Mouse (Mus musculus): ENCODE results near the gene Rapgef5.

Rapgef5 gene

DNA sequence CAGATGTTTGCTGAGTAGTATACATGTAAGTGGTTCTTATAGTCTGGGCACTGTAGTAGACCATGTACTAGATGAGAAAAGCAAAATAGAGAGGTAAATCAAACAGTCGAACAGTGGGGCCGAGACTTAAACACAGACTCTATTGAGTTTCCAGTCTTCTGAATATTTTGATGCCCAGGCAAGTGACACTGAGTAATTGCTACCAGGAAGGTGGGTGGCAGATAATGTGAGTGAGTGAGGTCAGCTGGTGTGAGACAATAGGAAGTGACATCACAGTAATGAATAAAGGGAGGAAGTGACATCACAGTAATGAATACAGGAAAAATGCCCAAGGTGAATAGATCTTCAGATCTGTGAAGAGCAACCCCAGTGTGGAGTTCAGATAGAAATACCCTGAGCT, at the start of gene Rapgef5:
Rapgef5 (plus strand) TSS at position 301 of the 400 bp plus-strand sequence.
- DNase-seq = no peak

DNA sequence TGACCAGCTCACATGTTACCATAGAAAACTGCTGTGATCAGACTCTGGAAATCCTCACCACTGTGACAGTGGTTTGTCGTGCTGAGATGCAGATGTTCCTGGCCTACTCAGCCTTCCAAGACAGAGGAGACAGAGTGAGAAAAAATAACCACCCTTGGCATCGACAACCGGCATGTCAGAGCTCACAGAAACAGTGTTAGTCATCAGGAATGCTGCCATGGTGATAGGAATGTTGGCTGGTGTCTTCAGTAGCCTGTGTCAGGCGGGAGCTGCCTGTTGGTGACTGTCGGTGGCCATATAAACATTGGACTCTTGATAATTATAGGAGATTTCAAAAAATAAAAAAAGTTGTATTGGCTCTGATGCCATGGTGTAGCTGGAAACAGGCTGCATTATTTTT, 48.0 kb upstream of the Rapgef5 start:
- peak; percentile 21 for DNase-seq

- DNase-seq = no peak
Observed at GRCm38 (mm10) chr12:117479014-117479413, 37.3 kb upstream of the Rapgef5 start.

DNA sequence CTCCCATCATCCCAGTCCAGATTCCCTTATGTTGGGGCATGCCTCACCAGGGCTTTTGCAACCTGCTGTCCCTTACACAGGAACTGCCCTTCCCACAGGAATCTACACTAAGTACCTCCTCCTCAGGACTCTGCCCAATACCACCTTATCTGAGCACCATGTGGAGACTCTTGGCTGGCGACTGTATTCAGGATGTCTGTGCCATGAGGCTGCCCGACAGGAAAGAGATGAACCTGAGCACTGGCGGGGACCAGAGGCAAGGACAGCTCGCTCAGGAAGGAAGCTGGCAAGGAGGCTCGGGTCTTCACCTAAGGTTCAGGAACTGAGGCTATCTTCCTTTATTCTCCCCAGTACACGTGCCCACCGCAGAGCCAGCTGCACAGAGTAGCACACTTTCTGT, 36.6 kb upstream of the Rapgef5 start:
- DNase-seq = no peak

GRCm38 (mm10) chr12:117480958-117481357, 35.3 kb upstream of the Rapgef5 start:
- DNase-seq = no peak

- no peak for DNase-seq
Observed at GRCm38 (mm10) chr12:117482665-117483064, 33.6 kb upstream of the Rapgef5 start.

DNA sequence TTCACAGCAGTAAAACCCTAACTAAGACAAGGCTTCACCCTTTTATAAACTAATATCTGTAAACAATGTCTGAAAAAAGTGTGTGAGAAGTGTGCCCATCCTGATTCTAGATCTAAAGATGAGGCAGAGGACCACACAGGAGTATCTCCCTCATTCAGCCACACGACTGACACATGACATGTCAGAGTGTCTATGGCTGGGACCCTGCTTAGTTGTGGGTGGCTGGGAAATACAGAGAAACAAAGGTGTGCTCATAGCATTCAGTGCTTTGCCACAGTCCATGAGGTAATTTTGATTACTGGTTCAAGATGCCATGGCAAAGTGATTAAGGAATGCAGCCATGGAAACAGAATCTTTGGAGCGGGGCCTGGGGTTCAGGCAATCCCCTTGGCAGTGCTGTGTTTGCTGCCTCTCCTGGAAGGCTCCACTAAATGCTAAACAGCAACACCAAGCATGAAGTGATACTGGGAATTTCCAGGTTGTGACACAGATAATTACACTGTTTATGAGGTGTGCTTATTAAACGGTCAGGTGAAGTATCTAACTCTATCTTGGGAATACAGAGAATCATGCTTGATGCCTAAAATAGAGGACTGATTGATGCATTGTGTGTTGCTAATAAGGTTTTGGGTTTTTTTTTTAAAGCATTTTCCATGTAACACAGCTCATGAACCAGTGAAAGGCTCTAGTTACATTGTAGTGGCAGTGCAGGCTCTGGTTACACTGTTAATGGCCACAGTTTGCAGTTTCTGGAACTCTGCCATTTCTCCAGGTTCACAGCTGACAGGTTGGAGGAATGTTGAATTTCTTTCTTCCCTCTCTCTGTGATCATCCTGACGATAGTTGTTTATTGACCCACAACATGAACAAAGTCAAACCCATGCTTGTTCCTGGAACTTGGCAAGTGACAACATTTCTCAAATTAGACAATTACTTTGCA, 29.9 kb upstream of the Rapgef5 start:
- DNase-seq = no peak

DNA sequence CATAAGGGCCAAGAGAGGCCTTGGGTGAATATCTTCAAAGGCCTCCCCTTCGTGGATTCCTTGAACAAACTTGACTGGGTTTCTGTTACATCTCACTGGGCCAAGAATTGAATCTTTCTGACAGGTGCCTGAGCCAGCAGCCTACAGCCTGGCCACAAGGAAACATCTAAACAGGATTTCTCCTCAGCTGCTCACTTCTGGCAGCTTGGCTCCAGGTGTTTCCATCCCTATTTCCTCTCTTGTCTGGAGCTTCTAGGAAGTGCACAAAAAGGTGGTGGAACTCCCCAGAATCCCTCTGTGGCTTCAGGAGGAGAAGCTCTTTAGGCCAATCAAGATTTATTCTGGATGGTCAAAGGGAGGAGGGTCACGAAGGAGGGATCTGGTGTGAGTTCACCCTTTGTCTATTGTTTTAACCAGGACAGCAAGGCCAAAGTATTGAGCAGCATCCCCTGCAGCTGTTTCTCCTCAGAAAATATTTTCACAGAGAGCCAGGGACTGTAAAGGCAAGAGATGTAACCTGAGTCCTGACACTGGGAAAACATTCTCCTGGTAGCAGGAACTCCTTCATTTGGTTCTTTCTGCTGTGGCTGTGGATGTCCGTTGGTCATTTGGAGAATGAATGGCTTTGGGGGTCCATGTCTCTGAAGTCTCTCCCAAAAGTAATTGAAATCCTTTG, 19.6 kb upstream of the Rapgef5 start:
- no peak for DNase-seq

GRCm38 (mm10) chr12:117497361-117497760, 18.9 kb upstream of the Rapgef5 start:
- no peak for DNase-seq

DNA sequence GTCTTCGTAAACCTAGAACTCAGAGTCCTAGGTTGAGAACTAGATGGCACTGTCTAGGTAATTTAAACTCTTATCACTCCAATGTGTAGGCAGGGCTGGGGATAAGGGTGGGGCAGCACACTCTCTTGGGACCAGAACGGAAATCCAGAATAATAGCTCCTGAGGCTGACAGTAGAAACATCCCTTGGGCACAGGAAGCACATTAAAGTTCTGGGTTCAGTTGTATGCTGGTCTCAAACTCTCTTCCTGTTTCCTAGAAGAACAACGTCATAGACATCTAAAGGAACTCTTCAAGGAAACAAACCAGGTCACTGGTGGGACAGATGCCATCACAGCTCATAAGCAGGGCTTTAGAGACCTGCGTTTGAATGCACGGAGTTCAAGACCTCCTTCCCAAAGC, 17.0 kb upstream of the Rapgef5 start:
- no peak for DNase-seq

- DNase-seq = peak; percentile 73
Observed at GRCm38 (mm10) chr12:117501180-117501579, 15.1 kb upstream of the Rapgef5 start.

- DNase-seq = no peak
Observed at GRCm38 (mm10) chr12:117502834-117503233, 13.4 kb upstream of the Rapgef5 start.

GRCm38 (mm10) chr12:117505163-117505562, 11.1 kb upstream of the Rapgef5 start:
- DNase-seq = no peak

DNA sequence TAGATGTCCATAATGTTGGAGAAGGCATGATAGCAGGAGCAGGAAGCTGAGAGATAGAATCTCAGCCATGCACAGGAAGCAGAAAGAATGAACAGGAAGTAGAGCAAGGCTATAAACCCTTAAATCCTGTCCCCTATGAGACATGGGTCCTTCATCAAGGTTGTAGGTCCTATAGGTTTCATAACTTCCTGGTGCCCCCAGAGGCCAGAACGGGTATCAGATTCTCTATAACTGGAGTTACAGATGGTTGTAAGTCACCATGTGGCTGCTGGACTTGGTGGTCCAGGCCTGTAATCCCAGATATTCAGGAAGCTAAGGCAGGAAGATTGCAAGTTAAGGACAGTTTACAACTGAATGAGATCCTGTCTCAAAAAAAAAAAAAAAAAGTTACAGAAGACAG, 8.5 kb upstream of the Rapgef5 start:
- DNase-seq = no peak

GRCm38 (mm10) chr12:117509919-117510318, 6.4 kb upstream of the Rapgef5 start:
- no peak for DNase-seq

DNA sequence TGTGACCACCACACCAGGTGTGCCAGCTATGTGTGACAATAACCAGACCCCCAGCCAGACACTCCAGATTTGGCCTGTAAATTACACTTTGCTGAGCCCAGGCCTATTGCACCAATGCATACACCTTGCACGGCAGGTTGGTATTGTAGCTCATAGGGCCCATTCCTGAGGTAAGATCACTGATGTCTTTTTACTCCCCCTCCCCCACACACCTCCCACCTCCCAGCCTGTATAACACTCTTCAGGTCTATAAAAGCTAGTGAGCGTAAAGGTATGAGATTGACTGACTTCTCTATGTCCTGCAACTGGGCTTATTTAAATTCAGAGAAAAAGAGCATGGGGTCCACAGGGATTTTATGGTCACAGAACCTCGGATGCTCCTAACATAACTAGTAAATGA, 3.8 kb upstream of the Rapgef5 start:
- DNase-seq = no peak

GRCm38 (mm10) chr12:117513150-117513932, 2.9 kb upstream of the Rapgef5 start:
- no peak for DNase-seq

- DNase-seq = no peak
Observed at GRCm38 (mm10) chr12:117517275-117517936, 1.1 kb downstream of the Rapgef5 start.

DNA sequence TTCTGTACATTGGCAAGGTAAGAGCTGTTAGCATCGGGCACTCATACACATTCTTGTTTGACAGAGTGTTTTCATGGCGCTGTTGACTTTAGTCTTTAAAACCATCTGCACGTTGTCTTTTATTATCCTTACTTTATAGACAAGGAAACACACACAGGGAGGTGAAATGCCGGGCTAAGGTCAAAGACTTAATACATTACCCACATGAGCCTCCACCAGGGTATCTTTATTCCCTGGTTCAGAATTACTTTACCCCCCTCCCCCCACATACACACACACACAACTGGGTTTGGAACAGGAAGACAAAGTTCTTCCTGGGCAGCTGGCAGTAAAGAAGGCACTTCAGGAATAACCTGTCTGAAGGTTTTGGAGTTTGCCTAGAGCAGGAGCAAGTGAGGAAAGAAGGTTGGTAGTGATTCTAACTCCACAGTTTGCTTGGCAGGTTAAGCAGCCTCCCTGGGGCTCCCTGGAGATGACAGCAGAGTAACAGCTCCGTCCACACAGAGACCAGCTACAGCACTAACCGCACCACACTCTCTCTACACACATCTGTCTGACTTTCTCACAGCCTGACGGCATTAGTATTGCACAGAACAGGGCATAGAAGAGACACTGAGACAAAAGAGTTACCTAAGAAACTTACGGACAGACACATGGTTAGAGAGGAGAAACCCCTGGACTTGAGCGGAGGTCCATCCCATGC, 8.2 kb downstream of the Rapgef5 start:
- no peak for DNase-seq

DNA sequence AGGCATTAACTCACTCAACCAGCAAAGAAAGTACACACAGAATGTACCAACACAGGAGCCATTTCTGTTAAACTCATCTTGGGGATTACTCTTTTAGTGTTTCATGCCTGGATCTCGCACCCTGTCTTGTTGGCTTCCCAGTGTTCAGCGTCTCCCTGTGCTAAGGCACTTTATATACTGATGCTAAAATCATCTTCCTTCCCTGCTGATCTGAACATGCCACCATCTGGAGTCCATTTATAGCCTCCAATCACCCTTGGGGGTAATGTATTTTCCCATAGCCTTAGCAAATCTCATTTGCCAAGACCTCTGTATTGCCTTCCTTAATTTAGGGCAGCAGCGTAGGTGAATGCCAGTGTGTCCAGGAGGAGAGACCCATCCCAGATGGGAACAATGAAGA, 11.6 kb downstream of the Rapgef5 start:
- peak; percentile 27 for DNase-seq

DNA sequence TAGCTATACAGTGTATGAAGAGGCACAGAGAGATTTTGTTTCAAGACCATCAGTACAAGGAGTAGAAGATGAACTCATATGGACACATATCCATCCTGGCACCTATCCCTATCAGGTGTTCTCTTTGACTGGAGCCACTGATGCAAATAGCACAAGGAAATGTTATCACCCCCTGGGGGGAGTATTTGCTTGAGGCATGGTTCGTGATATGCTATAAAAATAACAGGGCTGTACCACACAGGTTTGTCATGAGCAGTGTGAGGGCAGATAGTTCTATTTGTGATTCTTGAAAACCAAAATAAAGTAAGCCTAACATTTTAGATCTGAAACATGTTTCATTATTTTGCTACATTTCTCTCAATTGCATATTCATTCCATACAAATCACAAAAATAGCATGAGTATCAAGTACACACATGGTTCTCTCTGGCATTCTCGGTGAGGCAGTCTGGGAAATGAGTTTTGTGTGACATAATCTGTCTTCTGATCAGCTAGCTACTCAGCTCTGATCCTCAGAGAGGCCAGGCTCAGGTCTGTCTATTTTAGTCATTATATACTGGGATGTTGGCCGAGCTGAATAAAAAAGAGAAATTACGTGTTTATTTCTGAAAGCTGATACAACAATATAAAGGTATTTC, 12.3 kb downstream of the Rapgef5 start:
- peak; percentile 21 for DNase-seq

GRCm38 (mm10) chr12:117531106-117531505, 14.8 kb downstream of the Rapgef5 start:
- no peak for DNase-seq
